Comparison of ENCODE assay signal across 22 mouse cellular contexts in the genomic region with DNA sequence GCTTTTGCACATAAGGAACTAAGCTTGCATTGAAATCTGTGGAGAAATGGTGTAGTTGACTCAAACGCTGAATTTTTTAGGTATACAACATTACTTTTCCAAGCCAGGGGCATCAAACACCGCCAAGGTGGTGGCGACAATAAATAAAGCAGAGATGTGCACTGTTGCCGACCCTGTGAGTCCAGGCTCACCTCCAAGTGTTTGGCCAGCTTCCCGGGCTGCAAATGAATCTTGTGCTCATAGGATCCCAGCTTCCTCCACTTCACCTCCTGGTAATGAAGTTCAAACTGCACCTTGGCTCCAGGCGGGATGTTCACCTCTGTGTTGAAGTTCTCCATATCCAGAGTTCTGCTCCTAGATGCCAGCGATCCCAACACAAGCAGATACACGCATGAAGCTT. TPM values are rescaled to one million over a fixed set of nuclear protein-coding genes. Genes with fewer than 3 reads are reported as not detected.
DNase-seq lines count a peak whose midpoint lies in the region; ATAC-seq lines count a peak whose summit lies in the region.
"Had no signal": no experiment of that assay in that cellular context is flagged by ENCODE, and none has a peak within 500 bp of the region (broad histone marks: within the 10 kb centered on the region; RNA-seq: fewer than 3 reads in every experiment).

No protein-coding gene starts in this region.

- no peak for ATAC-seq in inflammation-experienced regulatory T-cells, adult 6 months
- ATAC-seq: CD4-positive, CD25-positive, alpha-beta regulatory T cell, adult 4 months; forebrain, embryonic 14.5 days; forebrain, embryonic 16.5 days had no signal

- peak; percentile 37 to 52 for DNase-seq in cerebellum, postnatal 14 days
- DNase-seq in cerebellum, postnatal 36 days = no peak
- DNase-seq in heart, adult 11 months = peak; percentile 51
- DNase-seq in heart, adult 18-20 months = no peak
- DNase-seq in 3T3-L1 (ENCODE audit: low read depth, low spot score) (peak; percentile 31), NIH3T3 (ENCODE audit: low read depth) (peak; percentile 14)
- DNase-seq: adrenal gland, adult 2 months; adrenal gland, postnatal 10 days; adrenal gland, postnatal 25 days; B cell, adult 2 months; cerebellum, adult 11-12 months; cerebellum, adult 2 months; cerebellum, adult 9-10 months; embryo, embryonic 11 days had no signal

RNA-seq across cellular contexts. Expression of gene Itih2, which starts 11.9 kb away (rescaled TPM):
- under 1 TPM; 0.35 to 0.85 TPM for total RNA-seq in heart, adult 18-20 months (2021)
- not detected for polyA plus RNA-seq in inflammation-experienced regulatory T-cells, adult 6 months (2017; shearing (Covaris generic))
- total RNA-seq: CH12.LX; common myeloid progenitor, adult 5-6 weeks had no signal
- polyA plus RNA-seq: CD4-positive, CD25-positive, alpha-beta regulatory T cell, adult 4 months; G1E had no signal

RNA-seq across cellular contexts. Expression of gene Itih5, which starts 34.1 kb away (rescaled TPM):
- 1 to 10 TPM; 4.2 to 6.0 TPM for total RNA-seq in heart, adult 18-20 months (2021)
- 10 to 100 TPM in 1 of 3 experiments, 1 to 10 TPM in 2; 6.5 to 11.0 (median 7.3) TPM for polyA plus RNA-seq in inflammation-experienced regulatory T-cells, adult 6 months (2017; shearing (Covaris generic))
- polyA plus RNA-seq: erythroblast, embryonic 14.5 days; G1E had no signal

RNA-seq across cellular contexts. Expression of gene Kin, which starts 38.9 kb away (rescaled TPM):
- total RNA-seq in heart, adult 18-20 months (2021) = 1 to 10 TPM; 7.8 to 9.4 TPM
- 10 to 100 TPM; 26.3 to 32.4 (median 31.1) TPM for polyA plus RNA-seq in inflammation-experienced regulatory T-cells, adult 6 months (2017; shearing (Covaris generic))

RNA-seq across cellular contexts. Expression of gene Atp5c1, which starts 39.0 kb away (rescaled TPM):
- 1,000 to 10,000 TPM; 1,460 to 1,539 TPM for total RNA-seq in heart, adult 18-20 months (2021)
- 100 to 1,000 TPM; 577 to 685 (median 654) TPM for polyA plus RNA-seq in inflammation-experienced regulatory T-cells, adult 6 months (2017; shearing (Covaris generic))

Comparison
In these comparisons a context has a peak if more than half of its experiments do, and no peak if none do; other contexts are left out.
1. DNase-seq: peak in cerebellum, postnatal 14 days (2 of 2), heart, adult 11 months (single experiment), 3T3-L1 (single experiment) and NIH3T3 (single experiment); none in cerebellum, postnatal 36 days (0 of 2) and heart, adult 18-20 months (0 of 2).